ENCODE assay signal across 16 mouse cellular contexts in the genomic region with DNA sequence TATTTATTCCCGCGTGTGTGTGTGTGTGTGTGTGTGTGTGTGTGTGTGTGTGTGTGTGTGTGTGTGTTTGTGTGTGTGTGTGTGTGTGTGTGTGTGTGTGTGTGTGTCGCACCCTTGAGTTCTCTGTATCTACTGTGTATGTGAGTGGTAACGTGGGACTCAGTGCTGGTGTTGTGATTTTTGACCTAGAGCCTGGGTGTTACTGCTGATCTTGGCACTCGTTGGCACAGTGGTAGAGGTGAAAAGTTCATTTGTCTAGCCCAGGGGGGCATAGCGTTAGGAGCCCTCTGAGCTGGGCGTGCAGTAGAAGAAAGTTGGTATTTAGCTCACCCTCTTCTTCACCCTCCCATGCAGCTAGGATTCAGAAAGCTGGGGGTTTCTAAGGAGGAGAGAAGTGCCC.
"Had no signal": no experiment of that assay in that cellular context is flagged by ENCODE, and none has a peak within 500 bp of the region (broad histone marks: within the 10 kb centered on the region; RNA-seq: fewer than 3 reads in every experiment).

No protein-coding gene starts in this region.

- DNase-seq: liver, postnatal 0 days; lung, adult 2 months; lung, postnatal 14 days; lung, postnatal 36 days; right cerebral cortex, postnatal 14 days; thymus, adult 2 months; thymus, postnatal 25 days; thymus, postnatal 4 days had no signal

- ATAC-seq: liver, postnatal 0 days; lung, postnatal 0 days; midbrain, embryonic 13.5 days; midbrain, embryonic 15.5 days had no signal

- H3K4me3 ChIP-seq: lung, embryonic 15.5 days; megakaryocyte, embryonic 14.5 days; midbrain, embryonic 13.5 days; midbrain, embryonic 15.5 days; neural tube, embryonic 12.5 days had no signal

- H3K9ac ChIP-seq: liver, postnatal 0 days; lung, embryonic 15.5 days; midbrain, embryonic 13.5 days; midbrain, embryonic 15.5 days; neural tube, embryonic 12.5 days had no signal

- H3K36me3 ChIP-seq: lung, embryonic 15.5 days; midbrain, embryonic 13.5 days; midbrain, embryonic 15.5 days had no signal

- H3K9me3 ChIP-seq: lung, embryonic 15.5 days; megakaryocyte, embryonic 14.5 days; midbrain, embryonic 13.5 days; midbrain, embryonic 15.5 days; neural tube, embryonic 12.5 days had no signal

- H3K4me2 ChIP-seq: lung, embryonic 15.5 days; midbrain, embryonic 11.5 days; midbrain, embryonic 13.5 days; midbrain, embryonic 15.5 days; neural tube, embryonic 12.5 days had no signal

- H3K27ac ChIP-seq: lung, embryonic 15.5 days; macrophage; midbrain, embryonic 13.5 days; midbrain, embryonic 15.5 days; neural tube, embryonic 12.5 days had no signal

- H3K4me1 ChIP-seq: megakaryocyte, embryonic 14.5 days; midbrain, embryonic 13.5 days; midbrain, embryonic 15.5 days; neural tube, embryonic 12.5 days had no signal

- H3K27me3 ChIP-seq: lung, embryonic 15.5 days; midbrain, embryonic 13.5 days; midbrain, embryonic 15.5 days; neural tube, embryonic 12.5 days had no signal
